Mouse (Mus musculus) left cerebral cortex, adult 11 months (tissue): Measurements from ENCODE around the gene Nkd1.

Source experiments
- DNase-seq: peaks from one replicate; pipeline ENCODE4 v3.0.0; 2022; ENCODE audit warnings: low spot score

Gene Nkd1

DNA sequence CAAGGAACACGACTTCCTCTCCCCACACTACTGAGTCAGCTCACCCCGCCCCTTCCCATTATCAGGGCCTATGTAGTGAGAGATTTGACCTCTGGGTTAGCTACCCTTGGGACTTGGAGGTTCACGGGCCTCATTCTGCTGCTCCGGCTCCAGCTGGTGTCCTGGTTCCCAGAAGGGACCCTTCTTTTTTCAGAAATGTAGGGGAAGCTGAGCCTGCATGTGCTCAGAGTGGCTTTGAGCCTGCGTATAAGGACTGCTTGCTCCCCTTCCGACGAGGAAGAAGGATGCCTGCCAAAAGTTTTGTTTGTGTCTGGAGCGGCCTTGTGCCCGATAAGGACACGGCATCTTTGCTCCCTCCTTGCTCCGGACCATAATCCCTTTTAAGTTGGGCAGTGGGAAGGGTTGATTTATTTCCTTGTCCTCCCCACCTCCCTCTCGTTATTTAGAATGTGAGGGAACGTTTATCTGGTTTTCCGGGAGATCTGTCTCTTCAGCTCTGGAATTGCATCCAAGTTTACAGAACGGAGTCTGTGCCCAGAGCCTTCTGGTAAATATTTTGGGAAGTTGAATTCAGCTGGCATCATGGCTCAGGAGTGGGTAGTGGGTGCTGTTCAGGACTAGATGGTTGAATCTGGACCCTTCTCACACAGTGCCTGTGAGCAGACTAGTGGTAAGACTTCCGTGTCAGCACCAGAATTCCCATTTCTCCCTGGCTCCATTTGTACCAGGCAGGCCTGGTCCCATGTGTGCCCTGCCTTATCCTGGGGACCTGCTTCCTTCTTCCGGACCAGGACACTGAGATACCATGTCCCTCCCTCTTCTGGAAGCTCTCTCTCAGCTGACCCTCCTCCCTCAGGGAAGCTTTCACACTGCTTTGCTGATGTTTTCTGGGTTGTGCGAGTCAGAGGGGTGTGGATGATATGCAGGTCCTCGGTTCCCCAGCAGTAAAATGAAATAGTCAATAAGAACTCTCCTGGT, 17.1 kb downstream of the Nkd1 start:
- no peak for DNase-seq

DNA sequence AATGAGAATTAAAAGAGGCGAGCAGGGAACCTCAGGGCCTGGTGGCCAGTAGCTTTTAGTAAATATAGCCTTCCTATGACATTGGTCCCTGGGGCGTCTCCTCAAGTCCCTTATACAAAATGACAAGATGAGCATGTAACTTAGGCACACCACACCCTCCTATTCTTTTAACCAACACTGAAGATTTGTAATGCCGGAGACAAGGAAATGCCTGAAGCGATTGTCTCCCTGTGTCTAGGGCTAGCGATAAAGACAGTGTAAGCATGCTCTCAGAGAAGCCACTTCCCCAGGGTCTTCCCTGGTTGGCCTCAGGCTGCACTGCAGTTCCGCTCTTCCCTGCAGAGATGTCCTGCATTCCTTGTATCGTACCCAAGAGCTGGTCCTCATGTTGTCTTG, 17.8 kb downstream of the Nkd1 start:
- DNase-seq = no peak

DNA sequence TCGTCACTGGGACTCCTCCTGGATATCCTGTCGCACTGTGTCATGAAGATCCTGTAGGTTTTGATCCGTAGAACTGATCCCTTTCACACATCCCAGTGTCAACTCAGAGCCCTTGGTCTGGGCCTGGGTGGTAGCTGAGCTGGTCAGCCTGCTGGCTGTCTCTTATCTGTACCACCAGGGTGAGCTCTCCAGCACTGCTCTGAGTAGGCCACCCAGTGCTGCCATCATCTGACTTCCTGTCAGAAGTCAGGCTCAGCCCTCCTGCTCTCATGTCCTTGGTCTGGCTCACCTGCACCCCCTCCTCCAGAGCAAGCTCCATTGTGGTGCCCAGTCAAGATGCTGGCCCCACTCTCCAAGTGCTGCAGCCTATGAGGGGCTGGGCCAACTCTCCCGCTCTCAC, 18.8 kb downstream of the Nkd1 start:
- DNase-seq = no peak

DNA sequence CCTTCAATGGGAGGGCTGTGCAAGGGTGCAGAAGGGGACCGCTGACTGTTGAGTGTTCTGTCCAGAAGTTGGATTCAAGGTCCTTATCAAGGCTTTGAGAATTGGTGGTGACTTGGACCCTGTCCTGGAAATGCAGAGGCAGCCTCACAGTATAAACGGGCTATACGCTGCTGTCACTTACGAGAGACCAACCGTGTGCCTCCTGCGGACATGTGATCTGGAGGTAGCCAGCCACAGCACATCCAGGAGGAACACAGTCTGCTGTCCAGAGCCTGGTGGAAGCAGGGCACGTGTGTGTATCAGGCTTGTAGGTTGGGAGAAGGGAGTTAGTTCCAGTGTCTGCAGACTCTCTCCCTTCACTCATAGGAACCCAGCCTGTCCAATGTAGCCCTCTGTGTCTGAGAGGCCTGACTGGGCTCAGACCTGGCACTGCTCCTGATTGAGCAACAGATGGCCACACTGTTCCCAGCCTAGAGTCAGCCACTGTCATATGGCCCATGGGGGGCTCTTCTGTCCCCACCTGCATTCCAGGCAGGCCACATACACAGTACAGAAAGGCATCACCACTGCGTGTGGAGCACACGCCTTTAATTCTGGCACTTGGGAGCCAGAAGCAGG, 21.6 kb downstream of the Nkd1 start:
- no peak for DNase-seq

DNA sequence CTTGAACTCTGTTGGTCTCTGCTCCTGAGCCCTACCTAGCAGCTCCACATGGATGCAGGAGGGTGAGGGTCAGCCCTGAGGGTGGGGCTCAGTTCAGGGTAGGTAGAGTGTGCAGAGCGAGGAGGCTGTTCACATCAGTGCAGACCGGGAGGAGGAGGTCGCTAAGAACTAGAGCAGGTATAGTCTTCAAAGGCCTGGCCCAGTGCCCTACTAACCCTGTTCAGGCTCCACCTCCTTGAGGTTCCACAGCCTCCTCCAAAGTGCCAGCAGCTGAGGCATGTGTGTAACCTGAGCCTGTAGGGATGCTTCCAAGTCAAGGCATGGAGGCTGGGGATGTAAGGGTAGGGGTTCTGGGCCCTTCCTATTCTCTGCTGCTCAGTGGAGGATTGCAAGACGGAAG, 23.5 kb downstream of the Nkd1 start:
- DNase-seq = no peak

DNA sequence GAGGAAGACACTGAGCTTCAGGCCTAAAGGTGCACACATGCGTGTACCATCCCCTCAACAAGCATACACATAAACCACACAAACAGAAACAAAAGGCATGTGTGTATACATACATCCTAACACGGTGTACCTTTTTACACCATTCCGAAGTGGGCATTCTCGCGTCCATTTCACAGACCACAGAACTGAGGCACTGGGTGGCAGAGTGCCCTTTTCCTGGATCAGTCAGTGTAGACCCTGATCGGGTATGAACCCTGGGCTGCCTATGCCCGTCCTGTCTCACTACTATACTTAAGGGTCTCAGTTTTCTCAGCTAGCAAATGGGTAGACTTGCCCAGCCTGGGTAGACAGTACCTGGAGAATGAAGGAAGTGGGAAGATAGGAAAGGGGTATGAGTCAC, 24.3 kb downstream of the Nkd1 start:
- DNase-seq = no peak

DNA sequence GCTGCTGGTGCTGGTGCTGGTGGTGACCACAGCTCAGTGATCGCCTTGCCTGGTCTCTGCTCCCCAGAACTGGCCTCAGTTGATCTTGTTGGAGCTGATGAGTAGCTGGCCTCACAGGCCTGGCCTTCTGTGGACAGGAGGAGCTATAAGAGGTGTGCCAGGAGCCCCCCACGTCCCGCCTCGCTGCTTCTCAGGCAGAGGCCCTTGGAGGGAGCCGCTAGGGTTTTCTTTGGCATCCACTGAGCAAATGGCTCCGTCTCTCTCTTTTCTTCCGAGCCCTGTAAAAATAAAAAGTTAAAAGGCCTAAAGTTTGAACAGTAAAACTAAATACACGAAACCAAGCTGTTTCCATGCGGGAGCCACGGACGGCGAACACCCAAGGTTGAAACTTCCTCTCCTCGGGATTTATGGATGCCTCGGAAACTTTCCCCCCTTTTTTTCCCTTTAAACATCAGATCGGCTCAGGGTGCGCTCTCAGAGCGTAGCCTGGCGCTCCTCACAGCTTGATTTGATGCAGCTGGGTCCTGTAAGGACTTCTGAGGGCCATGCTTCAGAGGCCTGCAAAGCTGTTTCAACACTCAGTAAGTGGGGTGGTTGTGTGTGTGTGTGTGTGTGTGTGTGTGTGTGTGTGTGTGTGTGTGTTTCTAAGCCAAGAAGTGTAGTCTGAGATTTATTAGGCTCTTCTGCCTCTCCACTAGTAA, 25.0 kb downstream of the Nkd1 start:
- no peak for DNase-seq

DNA sequence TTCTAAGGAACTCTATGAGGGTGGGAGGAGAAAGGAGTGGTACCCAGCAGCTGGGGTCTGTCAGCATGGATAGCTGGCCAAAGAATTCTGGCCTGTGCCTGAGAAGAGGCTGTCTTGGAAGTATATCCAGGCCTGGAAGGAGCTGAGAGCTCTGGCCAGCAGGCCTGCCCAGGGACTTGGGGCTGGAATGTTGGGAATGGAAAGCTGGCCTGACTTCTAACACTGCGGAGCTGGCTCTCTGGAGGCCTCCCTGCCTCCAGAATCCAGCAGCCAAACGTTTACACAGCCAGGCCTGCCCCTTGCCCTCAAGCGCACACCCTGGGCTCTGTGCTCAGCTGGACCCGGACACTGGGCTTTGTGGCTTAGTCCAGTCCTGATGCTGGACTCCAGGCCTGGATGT, 34.5 kb downstream of the Nkd1 start:
- DNase-seq = no peak

DNA sequence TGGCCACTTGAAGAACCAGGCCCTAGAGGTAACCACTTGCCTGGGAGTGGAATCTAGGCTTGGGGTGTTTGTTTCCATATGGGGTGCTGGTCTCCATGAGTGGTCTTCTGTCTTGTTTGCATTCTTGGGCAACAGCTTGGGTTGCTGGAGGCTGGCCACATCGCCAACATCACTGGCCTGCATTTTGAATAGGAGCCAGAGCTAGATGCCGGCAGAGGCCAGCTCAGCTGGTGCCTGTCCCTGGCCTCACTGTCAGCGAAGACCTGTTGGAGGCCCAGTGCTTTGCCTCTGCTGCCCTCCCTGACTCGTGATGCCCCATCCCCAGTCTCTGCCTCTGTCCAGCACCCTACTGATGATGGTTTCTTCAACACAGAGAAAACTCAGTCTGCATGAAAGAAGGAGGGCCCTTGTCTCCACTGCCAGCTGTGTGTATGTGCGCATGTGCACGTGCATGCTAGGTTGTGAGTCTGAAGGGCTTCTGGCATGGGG, 38.9 kb downstream of the Nkd1 start:
- no peak for DNase-seq

DNA sequence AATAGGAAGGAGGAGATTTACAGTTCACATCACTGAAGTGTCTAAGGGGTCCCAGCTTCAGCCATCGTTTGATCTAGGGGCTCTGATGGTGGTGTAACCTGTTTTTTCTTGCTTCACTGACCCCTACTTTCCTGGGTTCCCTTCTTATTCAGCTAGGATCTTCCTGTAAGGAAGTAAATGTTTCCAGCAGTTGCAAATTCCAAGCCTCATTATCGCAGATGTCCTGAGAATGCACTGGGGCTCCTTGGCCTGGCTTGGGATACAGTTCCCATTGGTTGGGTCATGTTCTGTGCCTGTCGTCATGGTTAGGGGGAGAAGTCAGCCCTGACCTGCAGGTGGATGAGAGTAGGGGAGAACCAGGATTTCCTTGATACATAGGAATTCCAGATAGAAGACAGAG, 40.2 kb downstream of the Nkd1 start:
- DNase-seq = no peak

DNA sequence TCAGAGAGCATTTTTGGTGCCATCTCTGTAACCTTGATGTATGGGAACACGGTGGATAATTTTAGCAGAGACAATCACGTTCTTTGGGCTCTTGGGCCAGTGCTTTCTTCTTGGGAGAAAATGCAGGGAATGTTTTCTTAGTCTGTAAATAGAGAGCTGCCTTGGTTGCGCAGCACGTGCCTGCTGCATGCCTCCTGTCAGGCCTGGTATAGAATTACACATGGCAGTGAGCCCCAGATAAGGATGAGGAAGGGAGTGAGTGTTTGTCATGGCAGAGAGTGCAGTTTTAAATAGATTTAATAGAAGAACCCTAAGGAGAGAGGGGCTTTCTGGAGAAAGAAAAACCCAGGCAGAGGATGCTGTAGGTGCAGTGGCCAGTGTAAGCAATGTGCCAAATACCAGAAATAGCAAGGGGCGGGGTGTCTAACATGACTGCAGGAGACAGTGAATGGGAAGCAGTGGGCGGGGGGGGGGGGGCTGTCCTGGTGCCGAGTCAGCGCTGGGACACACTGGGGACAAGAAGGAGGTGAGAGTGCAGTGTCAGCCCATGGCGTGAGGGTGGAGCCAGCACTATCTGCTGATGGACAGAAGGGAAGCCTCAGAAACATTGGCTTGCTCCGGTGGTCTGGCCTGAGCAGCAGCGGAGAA, 43.2 kb downstream of the Nkd1 start:
- no peak for DNase-seq

DNA sequence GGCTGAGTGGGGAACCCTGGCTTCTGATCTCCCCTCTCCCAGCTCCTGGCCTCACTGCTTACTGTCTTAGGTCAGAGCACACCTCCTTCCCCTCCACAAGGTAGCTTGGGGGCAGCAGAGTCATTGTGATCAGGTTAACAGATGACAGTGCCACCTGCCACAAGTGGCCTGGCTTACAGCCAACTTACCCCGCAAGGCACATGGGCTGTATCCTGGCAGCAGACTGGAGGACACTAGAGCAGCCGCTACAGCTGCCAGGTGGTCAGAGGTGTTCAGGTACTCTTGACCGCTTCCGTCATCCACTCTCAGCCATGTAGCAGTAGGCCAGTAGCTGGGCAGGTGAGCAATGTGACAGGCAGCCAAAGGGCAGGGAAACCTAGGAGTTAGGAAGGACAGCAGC, 45.0 kb downstream of the Nkd1 start:
- no peak for DNase-seq

DNA sequence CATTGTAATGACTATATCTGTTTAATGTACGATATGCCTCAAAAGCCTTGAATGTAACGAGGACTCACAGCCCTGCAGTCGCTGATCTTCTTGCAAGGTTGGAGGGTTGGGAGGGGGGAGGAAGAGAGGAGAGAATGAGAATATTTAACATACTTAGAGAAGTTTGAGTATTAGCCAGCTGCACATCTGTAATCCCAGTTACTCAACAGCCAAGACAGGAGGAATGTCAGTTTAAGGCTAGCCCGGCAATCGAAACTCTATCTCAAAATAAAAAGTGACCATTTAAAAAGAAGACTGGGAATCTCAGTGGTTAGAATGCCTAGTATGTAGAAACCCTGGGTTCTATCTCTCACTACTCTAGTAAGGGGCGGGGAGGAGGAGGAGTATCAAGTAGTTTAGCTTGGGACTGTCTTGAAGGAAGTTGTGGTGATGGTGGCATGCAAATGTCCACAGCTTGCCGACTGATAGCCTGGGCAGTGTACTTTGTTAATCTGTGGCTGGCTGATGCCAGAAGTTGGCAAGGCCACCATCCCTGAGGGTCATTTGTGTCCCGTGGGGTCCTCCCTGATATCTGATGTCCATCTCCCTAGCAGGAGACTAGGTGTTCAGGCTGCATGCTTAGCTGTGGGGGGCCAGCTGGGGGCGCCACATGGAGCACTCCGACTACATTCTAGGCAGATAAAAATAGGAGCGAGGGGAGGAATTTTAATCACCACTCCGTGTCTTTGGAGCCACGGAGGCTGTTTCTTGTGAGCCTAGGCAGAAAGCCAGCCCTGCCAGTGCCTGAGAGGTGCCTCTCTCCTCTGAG, 46.4 kb downstream of the Nkd1 start:
- peak; percentile 47 for DNase-seq

DNA sequence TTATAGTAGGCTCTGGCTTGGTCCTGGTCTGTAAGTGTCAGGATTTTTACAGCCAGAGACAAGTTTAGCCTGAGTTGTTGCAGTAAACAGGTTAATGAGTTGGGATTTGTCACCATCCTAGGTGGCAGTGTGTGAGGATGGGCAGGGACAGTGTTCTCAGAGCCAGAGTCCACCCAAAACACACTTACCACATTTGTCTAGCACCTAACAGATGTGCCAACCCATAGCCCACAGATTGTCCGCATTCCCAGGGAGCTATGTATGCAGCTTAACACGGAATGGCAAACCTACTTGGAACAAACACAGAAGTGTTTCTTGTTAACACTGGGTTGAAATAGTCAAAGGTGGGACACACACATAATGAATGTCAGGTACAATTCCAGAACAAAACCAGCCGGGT, 47.1 kb downstream of the Nkd1 start:
- no peak for DNase-seq

DNA sequence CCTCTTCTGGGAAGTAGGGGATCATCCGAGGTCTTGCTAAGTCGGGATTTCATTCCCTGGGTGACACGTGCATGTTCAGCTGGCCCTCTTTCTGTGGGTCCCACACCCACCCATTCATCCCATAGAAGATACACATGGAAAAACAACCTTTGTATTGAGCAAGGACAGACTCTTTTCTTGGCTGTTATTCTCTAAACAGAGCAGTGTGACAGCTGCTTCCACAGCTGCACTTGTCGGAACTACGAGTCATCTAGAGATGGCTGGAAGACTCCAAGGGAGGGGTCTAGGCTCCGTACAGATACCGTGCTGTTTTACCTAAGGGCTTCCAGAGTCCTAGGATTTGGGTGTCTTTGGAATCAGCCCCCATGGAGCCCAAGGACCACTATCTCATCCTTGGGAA, 48.2 kb downstream of the Nkd1 start:
- DNase-seq = no peak

DNA sequence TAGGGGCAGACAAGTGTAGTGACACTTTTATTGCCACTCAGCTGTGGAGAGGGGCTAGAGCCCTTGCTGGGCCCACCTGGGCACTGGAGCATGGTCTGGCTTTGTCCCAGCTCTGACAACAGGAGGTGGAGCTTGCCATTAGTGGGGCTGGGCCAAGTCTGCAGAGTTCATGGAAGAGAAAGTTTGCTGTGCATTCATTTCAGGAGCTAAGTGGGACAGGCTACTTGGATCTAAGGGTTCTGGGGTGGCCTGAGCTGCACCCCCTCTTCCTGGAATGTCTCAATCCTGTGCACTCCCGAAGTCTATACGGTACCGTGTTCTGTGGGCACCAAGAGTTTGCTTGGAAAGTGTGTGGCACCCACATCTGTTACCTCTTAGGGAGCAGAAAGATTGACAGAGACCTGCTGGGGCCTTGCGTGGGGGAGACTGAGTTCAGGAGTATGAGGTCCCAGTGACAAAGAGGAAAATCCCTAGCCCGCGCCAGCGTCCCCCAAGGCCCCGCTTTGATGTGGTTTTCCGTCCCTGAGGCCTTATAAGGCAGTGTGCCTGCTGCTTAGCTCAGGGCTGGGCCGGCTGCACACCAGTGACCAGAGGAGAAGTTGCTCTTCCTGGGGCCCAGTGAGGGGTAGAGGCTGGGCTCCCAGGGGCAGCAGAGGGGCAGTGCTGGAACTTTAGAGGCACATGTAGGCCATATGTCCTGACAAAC, 49.3 kb downstream of the Nkd1 start:
- DNase-seq = no peak

DNA sequence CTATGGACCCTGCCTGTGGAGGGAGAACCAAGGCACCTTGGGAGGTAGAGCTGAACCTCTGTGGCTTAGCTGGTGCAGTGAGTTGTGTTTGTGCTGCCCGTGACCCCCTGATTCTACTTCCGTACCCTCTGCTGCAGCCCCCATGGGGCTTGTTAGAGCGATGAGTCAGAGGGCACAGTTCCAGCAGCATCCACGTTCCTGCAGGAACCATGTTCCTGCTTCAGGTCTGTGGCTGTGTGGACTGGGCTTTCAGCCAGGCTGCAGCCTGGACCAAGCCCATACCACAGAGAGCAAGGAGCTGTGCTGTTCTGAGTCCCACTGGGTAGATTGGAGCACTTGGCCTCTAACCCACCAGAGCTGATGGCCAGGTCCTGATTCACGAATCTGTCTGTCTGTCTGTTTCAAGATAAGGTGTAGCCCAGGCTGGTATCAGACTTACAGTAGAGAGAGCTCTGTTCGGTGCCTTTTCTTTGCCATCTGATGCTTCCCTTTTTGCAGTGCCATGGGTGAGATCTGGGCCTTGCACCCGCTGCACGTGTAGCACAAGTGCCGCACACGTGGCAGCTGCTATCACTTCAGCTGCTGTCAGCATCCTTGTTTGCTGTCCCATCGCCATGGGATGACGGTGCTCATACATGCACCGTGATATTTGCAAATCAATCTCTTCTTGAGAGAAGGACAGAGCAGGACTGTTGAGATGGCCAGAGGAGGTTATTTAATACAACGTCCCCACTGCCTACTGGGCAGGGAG, 50.5 kb downstream of the Nkd1 start:
- DNase-seq = no peak

DNA sequence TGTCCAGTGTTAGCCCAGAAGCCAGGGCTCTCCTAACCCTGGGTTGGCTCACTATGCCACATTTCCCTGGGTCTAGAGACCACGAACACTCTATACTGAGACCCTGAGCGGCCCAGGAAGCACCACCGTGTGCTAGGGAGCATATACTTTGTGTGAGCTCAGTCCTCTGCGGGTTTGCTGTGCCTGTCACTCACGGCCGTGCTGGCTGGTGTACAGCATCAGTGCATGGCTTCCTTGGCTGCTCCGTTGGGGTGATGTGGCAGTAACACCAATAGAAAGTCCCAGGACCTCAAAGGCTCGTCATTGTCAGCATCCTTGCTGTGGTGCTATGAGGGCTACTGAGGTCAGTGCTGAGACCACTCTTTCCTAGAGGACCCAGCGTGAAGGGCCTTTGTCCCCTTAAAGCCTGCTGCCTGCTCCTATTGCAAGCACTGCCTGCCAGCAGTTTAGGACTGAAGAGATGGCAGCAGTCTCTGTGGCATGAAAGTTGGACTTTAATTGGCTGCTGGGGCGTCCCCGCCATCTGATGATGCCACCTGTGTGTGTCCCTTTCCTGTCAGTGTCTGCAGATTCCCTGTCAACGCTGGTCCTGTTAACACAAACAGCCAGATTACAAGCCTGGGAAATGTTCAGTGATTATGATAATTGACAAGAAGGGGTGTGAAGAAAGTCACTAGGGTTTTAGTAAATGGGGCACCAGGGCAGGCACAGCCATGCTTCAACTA, 51.2 kb downstream of the Nkd1 start:
- no peak for DNase-seq

DNA sequence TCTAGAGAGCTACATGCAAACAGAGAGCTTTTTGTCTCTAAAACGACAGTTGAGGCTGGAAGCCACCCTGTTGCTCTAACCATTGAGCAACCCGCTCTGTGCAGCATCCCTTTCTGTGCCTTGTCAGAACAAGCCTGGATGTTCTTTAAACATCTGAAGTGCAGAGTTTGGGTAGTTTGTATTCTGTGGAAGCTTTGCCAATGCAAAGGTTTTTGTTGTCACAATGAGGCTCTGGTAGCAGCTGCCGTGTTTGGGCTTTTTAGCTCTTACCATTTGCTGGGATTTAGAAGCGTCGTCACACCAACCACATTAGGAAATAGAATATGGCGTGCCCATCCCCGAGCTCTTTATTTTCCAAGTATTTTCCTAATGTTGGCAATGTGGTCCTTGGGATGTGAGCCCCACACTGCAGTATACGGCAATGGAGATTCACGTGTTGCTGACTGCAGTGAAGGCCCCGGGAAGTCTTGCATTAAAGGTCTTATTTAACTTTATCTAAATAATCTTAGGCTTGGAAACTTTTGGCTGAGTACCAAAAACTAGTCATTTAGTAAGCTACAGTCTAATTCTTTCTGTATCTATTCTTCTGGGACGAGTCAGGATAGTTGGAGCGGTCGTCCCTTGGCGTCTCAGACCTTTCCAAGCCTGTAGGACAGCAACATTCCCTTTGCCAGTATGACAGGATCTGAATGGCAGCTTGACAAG, 51.9 kb downstream of the Nkd1 start:
- DNase-seq = no peak
